Mouse (Mus musculus) C2C12 (cell line): Measurements from ENCODE around the gene Efna5. TPM values are rescaled to one million over a fixed set of nuclear protein-coding genes. Genes with fewer than 3 reads are reported as not detected.

Source experiments
- H3K27me3 ChIP-seq: one replicate; pipeline ENCODE4 v1.6.1; 2011; ENCODE audit not compliant: control insufficient read depth, insufficient read depth, insufficient read length
- H3K36me3 ChIP-seq: one replicate; pipeline ENCODE4 v1.6.1; 2011; ENCODE audit not compliant: control insufficient read depth, insufficient read depth
- H3K4me3 ChIP-seq: one replicate; pipeline ENCODE4 v1.5.1; 2011; ENCODE audit warnings: mild to moderate bottlenecking, control low read depth; ENCODE audit not compliant: poor library complexity, insufficient read depth, severe bottlenecking
- H3K79me2 ChIP-seq: one replicate; pipeline ENCODE4 v1.6.1; 2011; ENCODE audit not compliant: control insufficient read depth, insufficient read depth
- H3K79me3 ChIP-seq: one replicate; pipeline ENCODE4 v1.6.1; 2011; ENCODE audit warnings: low read depth, control low read depth
- H3ac ChIP-seq: one replicate; pipeline ENCODE3; 2011; ENCODE audit warnings: low read depth; ENCODE audit not compliant: control insufficient read depth, insufficient read length
- CEBPB ChIP-seq: IDR thresholded peaks from one replicate; pipeline ENCODE4 v1.6.1; 2011; ENCODE audit warnings: low read depth, mild to moderate bottlenecking, control low read depth, moderate library complexity
- CTCF ChIP-seq: IDR thresholded peaks from one replicate; pipeline ENCODE4 v1.5.1; 2011; ENCODE audit not compliant: control insufficient read depth, insufficient read depth, insufficient read length
- FOSL1 ChIP-seq: IDR thresholded peaks from one replicate; pipeline ENCODE4 v1.8.0; 2011; ENCODE audit warnings: mild to moderate bottlenecking, low read length; ENCODE audit not compliant: poor library complexity, insufficient read depth, severe bottlenecking
- MAX ChIP-seq: IDR thresholded peaks from one replicate; pipeline ENCODE4 v1.6.1; 2011; ENCODE audit warnings: mild to moderate bottlenecking, control low read depth
- MYOD1 ChIP-seq: IDR thresholded peaks from one replicate; pipeline ENCODE4 v1.6.1; 2011; ENCODE audit warnings: low read depth; ENCODE audit not compliant: control insufficient read depth, insufficient read length
- MYOG ChIP-seq: IDR thresholded peaks from one replicate; pipeline ENCODE4 v1.6.1; 2011; ENCODE audit not compliant: control insufficient read depth, insufficient read length; ENCODE audit errors: extremely low read depth
- USF1 ChIP-seq: IDR thresholded peaks from one replicate; pipeline ENCODE4 v1.6.1; 2011; ENCODE audit warnings: low read depth, mild to moderate bottlenecking, control low read depth, moderate library complexity
- polyA plus RNA-seq: library from polyadenylated mRNA; unstranded; fragments of >200 nt; fragmentation: generic; extraction: Trizol; gene quantifications from one replicate; pipeline ENCODE4 v1.2.1, GENCODE M21; 2012; ENCODE audit warnings: missing spikeins

Efna5 gene
- polyA plus RNA-seq, 1 experiment: 8.1 TPM

- peaks cover 32% of the 10 kb centered on the region for H3K79me2 ChIP-seq
- no peaks in the 10 kb centered on the region for H3K27me3 ChIP-seq
- H3K4me3 ChIP-seq: no peak overlapping the region
- TF ChIP-seq MYOD1 (no peak), FOSL1 (no peak), CTCF (no peak), MAX (no peak), MYOG (no peak), CEBPB (no peak), USF1 (no peak)
- peaks cover 8% of the 10 kb centered on the region for H3K36me3 ChIP-seq
- H3ac ChIP-seq: no peak overlapping the region
- peaks cover 31% of the 10 kb centered on the region for H3K79me3 ChIP-seq
These were observed 44.5 kb downstream of the Efna5 start for GRCm38 (mm10) chr17:62836598-62837106.

GRCm38 (mm10) chr17:62832550-62833127 is 48.5 kb downstream of the Efna5 start:
- Histone ChIP-seq H3ac (no peak overlapping the region), H3K36me3 (peaks cover 8% of the 10 kb centered on the region), H3K4me3 (no peak overlapping the region), H3K79me3 (peaks cover 30% of the 10 kb centered on the region), H3K27me3 (no peaks in the 10 kb centered on the region), H3K79me2 (peaks cover 39% of the 10 kb centered on the region)
- TF ChIP-seq MYOD1: no peak
- TF ChIP-seq CEBPB: no peak
- no peak for TF ChIP-seq FOSL1
- no peak for TF ChIP-seq MYOG
- TF ChIP-seq CTCF: no peak
- no peak for TF ChIP-seq MAX
- TF ChIP-seq USF1: no peak

- TF ChIP-seq MYOG (no peak), FOSL1 (no peak), MYOD1 (no peak), MAX (no peak), CEBPB (no peak), CTCF (no peak), USF1 (no peak)
- H3K27me3 ChIP-seq: no peaks in the 10 kb centered on the region
These were observed 53.6 kb downstream of the Efna5 start for GRCm38 (mm10) chr17:62827549-62827948.

GRCm38 (mm10) chr17:62821219-62821618 is 59.9 kb downstream of the Efna5 start:
- no peak overlapping the region for H3ac ChIP-seq
- H3K79me2 ChIP-seq: peaks cover 89% of the 10 kb centered on the region
- TF ChIP-seq MYOD1 (no peak), MAX (no peak), MYOG (no peak), CTCF (no peak), FOSL1 (no peak), USF1 (no peak), CEBPB (no peak)
- no peaks in the 10 kb centered on the region for H3K27me3 ChIP-seq
- no peak overlapping the region for H3K4me3 ChIP-seq
- H3K79me3 ChIP-seq: peaks cover 32% of the 10 kb centered on the region
- H3K36me3 ChIP-seq: no peaks in the 10 kb centered on the region

More at GRCm38 (mm10) chr17:62827549-62827948, 53.6 kb downstream of the Efna5 start:
- H3ac ChIP-seq: no peak overlapping the region
- no peak overlapping the region for H3K4me3 ChIP-seq
- H3K36me3 ChIP-seq: no peaks in the 10 kb centered on the region
- peaks cover 73% of the 10 kb centered on the region for H3K79me2 ChIP-seq
- peaks cover 36% of the 10 kb centered on the region for H3K79me3 ChIP-seq

- Histone ChIP-seq H3K36me3 (no peaks in the 10 kb centered on the region), H3K27me3 (no peaks in the 10 kb centered on the region), H3ac (no peak overlapping the region), H3K79me2 (peaks cover 90% of the 10 kb centered on the region), H3K4me3 (no peak overlapping the region), H3K79me3 (peaks cover 31% of the 10 kb centered on the region)
- TF ChIP-seq USF1 (no peak), CEBPB (no peak), FOSL1 (no peak), MYOD1 (no peak), MAX (no peak), MYOG (no peak), CTCF (no peak)
These were observed 61.2 kb downstream of the Efna5 start for GRCm38 (mm10) chr17:62819931-62820330.

- TF ChIP-seq CTCF (no peak), MYOD1 (no peak), USF1 (no peak), FOSL1 (no peak)
- H3K79me2 ChIP-seq: peaks cover 90% of the 10 kb centered on the region
- no peaks in the 10 kb centered on the region for H3K27me3 ChIP-seq
- no peak overlapping the region for H3K4me3 ChIP-seq
- H3ac ChIP-seq: no peak overlapping the region
- no peaks in the 10 kb centered on the region for H3K36me3 ChIP-seq
- peaks cover 28% of the 10 kb centered on the region for H3K79me3 ChIP-seq
These were observed 62.3 kb downstream of the Efna5 start for GRCm38 (mm10) chr17:62818821-62819220.
